11 mouse cellular contexts compared by ENCODE assay signal in the genomic region with DNA sequence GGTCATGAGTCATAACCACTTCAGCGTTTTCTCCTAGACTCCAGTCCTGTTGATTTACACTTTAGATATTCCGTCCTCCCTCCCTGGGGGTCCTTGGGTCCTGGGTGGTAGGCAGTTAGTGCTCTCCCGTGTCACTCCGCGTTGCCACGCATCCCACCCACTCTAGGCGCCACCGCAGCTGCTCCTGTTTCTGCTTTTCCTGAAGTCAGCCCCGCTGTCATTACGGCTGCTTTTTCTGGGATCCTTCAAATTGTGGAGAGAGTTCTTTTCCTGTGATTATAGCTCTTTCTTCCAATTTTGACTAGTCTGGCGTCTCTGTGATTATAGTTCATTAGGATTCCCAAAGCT. TPM values are rescaled to one million over a fixed set of nuclear protein-coding genes. Genes with fewer than 3 reads are reported as not detected.
A peak's percentile ranks its signal among the peaks of the same experiment; 100 is the strongest.
DNase-seq lines count a peak whose midpoint lies in the region; ATAC-seq and TF ChIP-seq lines count a peak whose summit lies in the region.
"Had no signal": no experiment of that assay in that cellular context is flagged by ENCODE, and none has a peak within 500 bp of the region (broad histone marks: within the 10 kb centered on the region; RNA-seq: fewer than 3 reads in every experiment).

No protein-coding gene starts in this region.

- H3K27me3 ChIP-seq in forebrain, embryonic 11.5 days (ENCODE audit: control insufficient read depth, insufficient read depth, low read length), result no peaks in the 10 kb centered on the region
- no peaks in the 10 kb centered on the region for H3K27me3 ChIP-seq in forebrain, embryonic 14.5 days (replicated peaks; ENCODE audit: control insufficient read depth, insufficient read depth, low read length)
- H3K27me3 ChIP-seq in kidney, postnatal 0 days (ENCODE audit: insufficient read depth, low read length), result no peaks in the 10 kb centered on the region
- H3K27me3 ChIP-seq: forebrain, embryonic 15.5 days had no signal

- no peak for ATAC-seq in forebrain, embryonic 11.5 days (replicated peaks; ENCODE audit: low FRiP score)
- no peak for ATAC-seq in forebrain, embryonic 14.5 days
- ATAC-seq in kidney, postnatal 0 days (replicated peaks; ENCODE audit: low FRiP score, low read depth), result no peak
- ATAC-seq: forebrain, embryonic 15.5 days had no signal

- no peaks in the 10 kb centered on the region for H3K36me3 ChIP-seq in forebrain, embryonic 11.5 days (ENCODE audit: control insufficient read depth, insufficient read depth, low read length)
- H3K36me3 ChIP-seq in forebrain, embryonic 14.5 days (ENCODE audit: control insufficient read depth, insufficient read depth, low read length), result no peaks in the 10 kb centered on the region
- no peaks in the 10 kb centered on the region for H3K36me3 ChIP-seq in kidney, postnatal 0 days (ENCODE audit: insufficient read depth, low read length)
- H3K36me3 ChIP-seq: forebrain, embryonic 15.5 days; G1E had no signal

- no peak overlapping the region for H3K27ac ChIP-seq in forebrain, embryonic 11.5 days (ENCODE audit: low read depth, low read length)
- H3K27ac ChIP-seq in forebrain, embryonic 14.5 days (ENCODE audit: low read depth, low read length), result no peak overlapping the region
- peak overlapping the region; percentile 68 for H3K27ac ChIP-seq in kidney, postnatal 0 days
- H3K27ac ChIP-seq: forebrain, embryonic 15.5 days had no signal

- H3K4me3 ChIP-seq in forebrain, embryonic 11.5 days (ENCODE audit: low read depth, low read length), result no peak overlapping the region
- H3K4me3 ChIP-seq in forebrain, embryonic 14.5 days (ENCODE audit: low read depth, low read length), result no peak overlapping the region
- no peak overlapping the region for H3K4me3 ChIP-seq in kidney, postnatal 0 days (replicated peaks; ENCODE audit: low read depth, low read length)
- H3K4me3 ChIP-seq: forebrain, embryonic 15.5 days had no signal

- no peaks in the 10 kb centered on the region for H3K9me3 ChIP-seq in forebrain, embryonic 11.5 days (ENCODE audit: control insufficient read depth, low read length)
- H3K9me3 ChIP-seq in forebrain, embryonic 14.5 days (replicated peaks; ENCODE audit: control insufficient read depth, low read length), result no peaks in the 10 kb centered on the region
- H3K9me3 ChIP-seq in kidney, postnatal 0 days (replicated peaks; ENCODE audit: low read length), result no peaks in the 10 kb centered on the region
- H3K9me3 ChIP-seq: forebrain, embryonic 15.5 days; G1E had no signal

- 84% methylated on average over 11 of the region's 11 CpGs for WGBS in forebrain, embryonic 11.5 days
- WGBS in forebrain, embryonic 14.5 days, result 93% methylated on average over 11 of the region's 11 CpGs
- 59% methylated on average over 11 of the region's 11 CpGs for WGBS in kidney, postnatal 0 days

- H3K9ac ChIP-seq in forebrain, embryonic 11.5 days (ENCODE audit: low read length), result no peak overlapping the region
- no peak overlapping the region for H3K9ac ChIP-seq in forebrain, embryonic 14.5 days (ENCODE audit: low read length)
- H3K9ac ChIP-seq in kidney, postnatal 0 days (ENCODE audit: low read depth, low read length), result no peak overlapping the region
- H3K9ac ChIP-seq: forebrain, embryonic 15.5 days had no signal

- TF ChIP-seq CTCF in kidney, postnatal 0 days (IDR thresholded peaks at IDR 0.05; ENCODE audit: low read depth), result no peak

- H3K4me1 ChIP-seq in forebrain, embryonic 11.5 days (replicated peaks; ENCODE audit: control insufficient read depth, insufficient read depth, low read length), result peaks cover 9% of the 10 kb centered on the region; the same call in 1 of the 2 replicates
- H3K4me1 ChIP-seq in forebrain, embryonic 14.5 days (ENCODE audit: control insufficient read depth, insufficient read depth, low read length), result peaks cover 8% of the 10 kb centered on the region; the same call in 1 of the 2 replicates
- H3K4me1 ChIP-seq in kidney, postnatal 0 days (replicated peaks; ENCODE audit: insufficient read depth, low read length), result peaks cover 21% of the 10 kb centered on the region; the same call in 1 of the 2 replicates

- H3K4me2 ChIP-seq in forebrain, embryonic 11.5 days (ENCODE audit: low read depth, low read length, severe bottlenecking), result no peak overlapping the region
- H3K4me2 ChIP-seq in forebrain, embryonic 14.5 days (ENCODE audit: low read length), result no peak overlapping the region
- H3K4me2 ChIP-seq in kidney, postnatal 0 days (ENCODE audit: low read length), result 0 out of 2 replicates have a peak overlapping the region, but pooled peaks have one; percentile 50
- H3K4me2 ChIP-seq: forebrain, embryonic 15.5 days had no signal

- intact Hi-C loops in left cerebral cortex, postnatal 4 days (cut with DNase I), result no loop called here

- DNase-seq in forebrain, embryonic 11.5 days (ENCODE audit: low spot score), result peak; percentile 47
- DNase-seq in forebrain, embryonic 14.5 days (ENCODE audit: low spot score), result no peak
- DNase-seq in kidney, postnatal 0 days (ENCODE audit: low spot score), result no peak
- no peak for DNase-seq in kidney, adult 11 months
- DNase-seq in right cerebral cortex, postnatal 4 days, result peak; percentile 20
- no peak for DNase-seq in right cerebral cortex, postnatal 36 days (ENCODE audit: low spot score in 2 of 2)
- DNase-seq in left cerebral cortex, postnatal 4 days, result no peak
- no peak for DNase-seq in testis, postnatal 10 days (ENCODE audit: low spot score)
- DNase-seq: right cerebral cortex, adult 18-20 months had no signal

RNA-seq across cellular contexts. Expression of a gene that starts 26.5 kb away (rescaled TPM):
- polyA plus RNA-seq in forebrain, embryonic 11.5 days (2014; fragmentation: Nextera tagmentation; extraction: Ambion mirVana), result 48.1 and 49.3 TPM in 2 replicates
- polyA plus RNA-seq in forebrain, embryonic 14.5 days (2014; fragmentation: Nextera tagmentation; extraction: Ambion mirVana), result 23.5 and 30.6 TPM in 2 replicates
- polyA plus RNA-seq in kidney, postnatal 0 days (2015; fragmentation: Nextera tagmentation; extraction: Ambion mirVana), result 18.3 and 19.0 TPM in 2 replicates
- total RNA-seq in left cerebral cortex, postnatal 4 days (2021), result 10 to 100 TPM; 44.9 to 47.8 TPM

Comparison
In these comparisons a context has a peak if more than half of its experiments do, and no peak if none do; other contexts are left out.
1. DNase-seq: peak in forebrain, embryonic 11.5 days (single experiment) and right cerebral cortex, postnatal 4 days (single experiment); none in forebrain, embryonic 14.5 days (single experiment), kidney, postnatal 0 days (single experiment), kidney, adult 11 months (single experiment), right cerebral cortex, postnatal 36 days (0 of 2), left cerebral cortex, postnatal 4 days (single experiment) and testis, postnatal 10 days (single experiment).